Mouse (Mus musculus) ovary, postnatal 36 days (tissue): Measurements from ENCODE around the gene Fam69a.
"Not testable (repeated sequence)": the region's sequence is repeated elsewhere in the genome, so short reads cannot be mapped to it uniquely, and the experiment has no call there.

ENCODE experiments used
- DNase-seq: peaks from one replicate; pipeline ENCODE4 v3.0.0; 2022; ENCODE audit warnings: low spot score, mixed read lengths

Fam69a gene

DNA sequence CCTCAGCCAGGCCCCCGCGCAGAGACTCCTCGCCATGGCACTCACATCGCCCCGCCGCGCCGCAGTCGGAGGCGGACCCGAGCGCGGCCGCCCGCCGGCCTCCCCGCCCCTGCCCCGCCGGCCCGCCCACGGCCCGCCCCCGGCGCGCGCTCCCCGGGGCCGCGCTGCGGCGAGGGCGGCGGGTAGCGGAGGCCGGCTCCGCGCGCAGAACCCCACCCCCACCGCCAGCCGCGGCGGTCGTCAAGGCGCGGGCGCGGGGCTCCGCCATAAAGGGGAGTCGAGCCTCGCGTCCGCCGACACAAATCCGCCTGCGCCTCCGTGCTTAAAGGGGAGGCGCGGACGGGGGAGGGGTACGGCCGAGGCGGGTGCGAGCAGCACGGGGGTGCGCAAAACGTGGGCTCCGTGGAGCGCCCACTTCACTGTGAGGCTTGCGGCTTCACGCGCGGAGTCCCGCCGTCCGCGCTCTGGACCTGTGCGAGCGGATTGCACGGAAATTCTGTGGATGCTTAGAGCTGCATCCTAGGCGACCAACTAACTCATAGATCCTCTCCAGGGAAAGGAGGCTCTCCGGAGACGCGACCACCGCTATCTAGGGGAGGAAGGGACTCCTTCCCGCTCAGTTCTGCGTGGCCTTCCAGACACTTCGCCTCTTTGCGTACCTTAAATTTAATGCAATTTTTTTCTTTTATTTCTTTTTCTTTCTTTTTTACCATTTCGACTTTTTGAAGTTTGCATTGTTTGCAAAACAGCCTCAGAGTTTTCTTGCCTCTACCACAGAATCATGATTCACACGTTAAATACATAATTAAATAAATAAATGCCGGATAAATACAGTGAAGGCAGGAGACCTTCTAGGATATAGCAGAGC, at the start of gene Fam69a:
Gene Fam69a (minus strand): TSS at position 119 of the 868 bp plus-strand sequence.
- peak; percentile 88 for DNase-seq

DNA sequence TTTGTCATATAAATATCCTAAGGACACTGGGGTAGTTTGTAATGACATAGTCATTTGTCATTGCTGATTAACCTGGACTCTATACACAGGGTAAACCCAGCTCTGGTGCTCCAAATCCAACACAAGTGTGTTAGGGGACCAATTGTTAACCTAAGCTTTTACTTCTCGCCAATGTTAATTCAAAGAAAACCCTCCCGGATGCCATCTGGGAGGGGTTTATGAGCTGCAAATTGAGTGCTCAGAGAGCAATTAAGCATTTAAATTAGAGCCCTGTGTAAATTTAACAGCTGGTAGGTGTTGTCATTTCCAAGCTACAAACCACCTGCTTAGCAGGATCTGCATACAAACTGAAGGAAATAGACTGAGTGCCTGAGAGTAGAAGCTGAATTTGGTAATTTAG, 48.6 kb upstream of the Fam69a start:
- no peak for DNase-seq

DNA sequence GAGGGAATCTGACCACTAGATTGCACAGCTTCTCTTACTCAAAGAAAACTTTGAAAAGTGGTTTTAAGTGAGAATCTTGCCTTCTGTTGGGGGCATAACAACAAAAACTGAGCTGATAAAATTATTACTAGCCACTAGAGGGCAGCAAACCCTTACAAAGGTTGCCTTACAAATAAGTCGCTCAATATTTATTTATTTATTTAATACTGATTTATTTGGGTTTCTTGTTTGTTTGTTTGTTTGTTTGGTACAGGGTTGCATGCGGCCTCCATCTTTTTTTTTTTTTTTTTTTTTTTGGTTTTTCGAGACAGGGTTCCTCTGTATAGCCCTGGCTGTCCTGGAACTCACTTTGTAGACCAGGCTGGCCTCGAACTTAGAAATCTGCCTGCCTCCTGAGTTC, 47.3 kb upstream of the Fam69a start:
- no peak for DNase-seq

DNA sequence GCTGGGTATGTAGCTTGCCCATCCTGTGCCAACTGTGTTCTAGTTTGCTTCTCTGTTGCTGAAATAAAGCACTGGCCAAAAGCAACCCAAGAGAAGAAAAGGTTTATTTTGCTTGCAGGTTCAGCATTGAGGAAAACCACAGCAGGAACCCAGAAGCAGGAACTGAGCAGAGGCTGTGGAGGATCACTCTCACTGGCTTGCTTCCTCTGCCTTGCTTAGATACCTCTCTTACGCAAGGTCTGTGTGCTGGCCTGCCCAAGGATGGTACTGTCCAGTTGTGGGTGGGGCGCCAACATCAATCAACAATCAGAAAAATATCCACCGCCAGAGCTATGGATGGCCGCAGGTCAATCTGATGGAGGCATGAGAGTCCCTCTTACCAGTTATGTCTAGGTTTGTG, 44.4 kb upstream of the Fam69a start:
- DNase-seq = no peak

DNA sequence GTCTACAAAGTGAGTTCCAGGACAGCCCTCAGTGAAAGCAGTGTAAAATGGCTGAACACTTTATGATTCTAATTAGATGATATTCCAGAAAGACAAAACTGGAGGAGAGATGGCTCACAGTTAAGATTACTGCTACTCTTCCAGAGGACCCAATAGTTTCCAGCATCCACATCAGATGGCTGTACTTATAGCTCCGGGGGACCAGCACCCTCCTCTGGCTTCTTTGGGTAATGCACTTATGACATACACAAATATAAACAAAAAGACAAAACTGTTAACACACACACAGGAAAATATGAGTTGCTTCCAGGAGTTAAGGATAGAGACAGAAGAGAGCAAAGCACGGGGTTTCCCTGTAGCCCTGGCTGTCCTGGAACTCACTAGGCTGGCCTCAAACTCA, 43.1 kb upstream of the Fam69a start:
- DNase-seq = no peak

DNA sequence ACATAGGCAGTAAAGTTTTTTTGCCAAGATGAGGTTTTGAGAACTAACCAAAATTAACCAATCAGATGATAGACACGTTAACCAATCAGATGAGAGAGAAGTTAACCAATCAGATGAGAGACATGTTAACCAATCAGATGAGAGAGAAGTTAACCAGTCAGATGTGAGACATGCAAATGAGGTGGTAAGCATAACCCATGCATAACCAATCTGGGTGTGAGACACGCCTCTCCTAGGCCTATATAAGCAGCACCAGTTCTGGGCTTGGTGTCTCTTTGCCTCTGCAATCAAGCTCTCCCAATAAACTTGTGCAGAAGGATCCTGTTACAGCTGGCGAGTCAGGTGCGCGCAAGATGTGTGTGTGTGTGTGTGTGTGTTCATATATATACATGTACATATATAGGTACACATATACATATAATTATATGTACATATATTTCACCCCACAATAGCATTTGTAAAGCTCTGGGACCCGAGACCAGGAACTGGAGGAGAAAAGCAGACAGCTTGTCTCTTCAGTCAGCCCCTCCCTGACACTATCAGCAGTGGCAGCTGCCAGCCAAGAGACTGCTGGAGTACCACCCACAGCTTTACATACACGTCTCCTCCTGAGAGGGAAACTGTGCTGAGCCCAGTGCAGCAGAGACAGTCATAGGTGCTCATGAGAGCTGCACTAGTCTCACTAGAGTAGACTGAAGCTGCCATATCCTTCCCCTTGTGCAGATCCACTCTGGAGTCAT, 42.1 kb upstream of the Fam69a start:
- DNase-seq = not testable (repeated sequence)

DNA sequence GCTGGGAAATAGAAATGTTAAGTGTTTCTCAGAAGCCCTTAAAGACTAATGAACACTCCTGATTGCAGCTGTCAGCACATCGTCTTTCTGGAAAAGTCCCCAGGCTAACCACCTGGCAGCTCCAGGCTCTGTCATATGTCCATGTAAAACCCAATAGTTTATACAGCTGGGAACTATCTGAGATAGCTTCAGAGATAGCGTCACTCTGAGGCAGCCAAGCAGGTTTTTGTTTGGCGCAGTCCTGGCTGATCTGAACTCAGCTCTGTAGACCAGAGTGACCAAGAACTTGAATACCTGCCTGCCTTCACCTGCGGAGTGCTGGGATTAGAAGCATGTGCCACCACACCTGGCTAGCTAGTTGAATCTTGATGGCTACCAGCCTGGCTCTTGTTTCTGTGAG, 41.3 kb upstream of the Fam69a start:
- DNase-seq = no peak

DNA sequence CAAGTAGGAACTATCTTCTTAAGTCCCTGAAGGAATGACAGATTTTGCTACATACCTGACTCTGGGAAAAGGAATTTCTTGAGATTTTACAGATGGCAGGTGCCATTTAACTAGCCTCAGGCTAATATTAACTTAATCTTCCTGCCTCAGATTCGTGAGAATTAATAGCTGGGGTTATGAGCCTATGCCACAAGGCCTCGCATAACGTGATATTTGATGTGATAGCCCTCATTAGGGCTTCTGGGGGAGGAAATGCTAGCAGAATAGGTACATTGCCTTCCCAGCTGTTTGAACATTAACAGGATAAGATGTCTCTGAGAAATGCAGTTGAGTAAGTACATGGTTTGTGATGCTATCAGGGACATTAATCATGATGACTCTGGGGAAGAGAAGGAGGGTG, 34.5 kb upstream of the Fam69a start:
- no peak for DNase-seq

DNA sequence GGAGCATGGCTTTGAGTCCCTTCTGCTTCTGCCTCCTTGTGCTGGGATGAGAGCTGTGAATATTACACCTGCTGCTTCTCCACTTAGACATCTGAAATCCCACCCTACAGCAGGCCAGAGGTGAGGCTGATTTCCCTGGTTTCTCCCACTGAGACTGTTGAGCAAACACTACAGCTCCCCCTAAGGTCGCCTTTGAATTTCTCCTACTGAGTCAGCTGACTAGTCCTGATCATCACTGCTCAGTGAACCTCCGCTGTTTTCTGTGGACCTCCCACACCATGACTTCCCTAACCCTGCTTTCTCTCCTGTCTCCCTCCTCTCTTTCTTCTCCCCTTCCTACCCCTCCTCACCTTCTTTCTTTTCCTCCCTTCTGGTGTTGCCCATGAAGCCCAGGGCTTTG, 32.5 kb upstream of the Fam69a start:
- DNase-seq = no peak

DNA sequence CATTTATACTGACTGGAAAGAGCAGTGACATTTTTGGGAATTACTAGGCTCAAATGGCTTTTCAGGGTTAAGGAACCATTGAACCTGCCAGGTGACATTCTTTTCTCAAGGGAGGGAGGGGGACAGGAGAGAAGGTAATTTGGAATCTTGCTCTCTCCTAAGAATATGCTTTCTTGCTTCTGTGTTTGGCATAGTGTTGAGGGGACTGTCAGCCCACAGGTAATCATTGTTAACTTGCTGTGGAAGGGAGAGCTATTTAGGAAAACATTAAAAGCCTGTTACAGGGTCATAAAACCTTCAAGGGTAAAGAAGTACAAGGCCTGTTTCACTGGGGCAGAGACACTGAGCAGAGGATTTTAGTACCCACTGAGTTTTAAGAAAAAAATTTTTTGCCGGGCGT, 30.3 kb upstream of the Fam69a start:
- no peak for DNase-seq

DNA sequence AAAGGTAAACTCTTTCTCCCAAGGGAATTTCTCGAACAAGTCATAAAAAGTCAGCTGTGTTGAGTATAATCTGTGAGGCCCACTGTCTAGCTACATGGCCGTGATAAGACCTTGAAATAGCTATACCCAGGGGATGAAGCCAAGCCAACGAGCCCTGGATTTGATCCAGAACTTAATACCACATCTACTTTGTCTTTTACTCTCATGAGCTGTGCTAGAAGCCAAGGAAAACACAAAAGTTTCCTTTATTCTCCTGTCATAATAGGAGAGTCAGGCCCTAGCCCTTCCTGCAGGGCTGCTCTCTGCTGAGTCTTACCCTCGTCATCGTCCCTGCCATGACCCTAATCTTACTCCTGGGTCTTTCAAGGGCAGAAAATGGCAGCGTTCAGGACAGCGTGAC, 28.5 kb upstream of the Fam69a start:
- DNase-seq = no peak

DNA sequence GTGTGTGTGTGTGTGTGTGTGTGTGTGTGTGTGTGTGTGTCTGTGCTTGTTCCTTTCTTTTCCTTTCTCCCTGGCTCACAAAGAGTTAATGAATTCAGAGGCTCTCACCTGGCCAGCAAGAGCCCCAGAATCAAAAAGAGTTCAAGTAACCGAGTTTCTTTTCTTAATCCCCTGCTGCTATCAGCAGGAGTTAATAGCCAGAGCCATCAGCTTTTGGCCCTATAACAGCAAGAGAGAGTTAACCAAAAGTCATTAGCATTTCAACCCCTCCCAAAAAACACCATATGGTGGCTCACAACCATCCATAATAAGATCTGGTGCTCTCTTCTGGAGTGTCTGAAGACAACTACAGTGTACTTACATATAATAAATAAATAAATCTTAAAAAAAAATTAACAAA, 27.3 kb upstream of the Fam69a start:
- DNase-seq = no peak

DNA sequence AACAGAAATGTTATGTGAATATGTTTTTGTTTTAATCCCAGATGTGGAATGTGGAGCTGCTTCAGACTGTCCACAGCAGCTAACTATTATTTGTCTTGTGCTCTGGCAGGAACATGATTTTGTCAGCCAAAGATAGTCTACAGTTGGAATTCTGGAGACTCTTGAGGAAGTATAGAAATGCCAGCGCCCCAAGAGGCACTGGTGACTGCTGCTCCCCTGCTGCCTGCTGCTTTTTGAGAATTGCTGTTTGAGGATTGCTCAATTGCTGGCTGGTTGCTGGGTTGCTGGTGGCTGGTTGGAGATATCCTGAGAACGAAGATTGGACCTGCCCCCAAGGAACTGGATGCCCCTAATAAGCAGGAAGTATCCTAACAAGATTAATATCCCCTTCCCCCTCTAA, 22.8 kb upstream of the Fam69a start:
- DNase-seq = no peak

DNA sequence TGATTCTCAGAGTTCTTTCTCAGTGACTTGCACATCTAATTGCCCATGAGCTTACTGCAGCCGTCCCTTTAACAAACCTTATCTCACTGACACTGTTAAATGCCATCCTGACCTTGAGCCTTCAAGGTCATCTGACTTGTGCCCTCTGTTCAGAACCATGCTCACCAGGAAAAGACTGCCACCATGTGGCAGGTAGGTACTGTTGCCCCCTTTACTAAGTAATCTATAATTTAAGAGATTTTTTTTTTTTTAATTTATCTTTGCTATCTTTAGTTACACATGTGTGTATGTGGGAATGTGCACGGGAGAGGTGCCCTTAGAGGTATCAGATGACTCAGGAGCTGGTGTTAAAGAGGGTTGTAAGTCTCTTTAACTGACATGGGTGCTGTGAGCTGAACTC, 18.2 kb upstream of the Fam69a start:
- no peak for DNase-seq

DNA sequence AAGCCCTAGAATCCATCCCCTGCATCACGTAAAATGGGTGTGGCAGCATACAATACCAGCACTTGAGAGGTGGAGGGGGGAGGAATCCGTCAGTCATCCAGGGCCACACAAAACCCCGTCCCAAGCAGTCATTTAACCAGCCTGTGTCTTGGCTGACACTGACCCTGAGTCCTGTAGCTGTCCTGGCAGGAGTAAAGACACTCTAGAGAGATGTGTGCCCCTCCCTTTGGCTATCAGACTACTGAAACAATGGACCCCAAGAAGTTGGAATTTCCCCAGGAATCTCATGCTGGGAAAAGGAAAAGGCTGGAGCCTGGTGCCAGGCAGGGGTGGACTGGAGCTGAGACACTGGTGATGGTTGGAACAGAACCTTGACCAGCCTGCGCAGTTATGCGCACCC, 15.8 kb upstream of the Fam69a start:
- DNase-seq = no peak

DNA sequence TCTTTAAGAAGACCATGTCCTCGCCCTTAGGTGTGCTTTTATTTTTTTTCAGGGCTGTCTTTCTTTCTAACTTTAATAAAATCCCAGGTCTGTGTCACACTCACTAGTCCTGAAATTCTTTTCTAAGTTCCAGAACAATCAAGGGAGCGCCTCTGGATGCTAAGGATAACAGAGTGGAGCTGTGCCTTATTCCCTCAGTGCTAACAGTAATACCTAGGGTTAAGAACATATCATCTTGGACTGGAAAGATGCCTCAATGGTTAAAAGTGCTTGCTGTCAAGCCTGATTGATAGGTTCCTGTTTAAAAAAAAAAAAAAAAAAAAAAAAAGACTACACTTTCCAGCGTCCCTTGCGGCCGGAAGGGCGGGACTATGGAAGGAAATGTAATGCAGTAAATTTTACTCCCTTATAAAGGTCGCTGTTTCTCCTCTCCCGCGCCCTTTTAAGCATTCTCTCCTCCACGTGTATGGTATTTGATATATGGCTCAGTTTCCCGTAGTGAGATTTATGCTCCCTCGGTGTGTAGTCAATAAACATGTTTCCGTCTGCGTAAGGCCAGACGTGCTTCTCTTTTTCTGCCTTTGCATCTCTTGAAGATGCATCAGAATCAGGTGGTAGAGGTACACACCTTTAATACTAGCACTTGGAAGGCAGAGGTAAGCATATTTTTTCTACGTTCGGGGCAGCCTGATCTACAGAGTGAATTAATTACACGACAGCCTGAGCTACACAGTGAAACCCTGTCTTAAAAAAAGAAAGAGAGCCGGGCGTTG, 14.1 kb upstream of the Fam69a start:
- DNase-seq = peak; percentile 25

DNA sequence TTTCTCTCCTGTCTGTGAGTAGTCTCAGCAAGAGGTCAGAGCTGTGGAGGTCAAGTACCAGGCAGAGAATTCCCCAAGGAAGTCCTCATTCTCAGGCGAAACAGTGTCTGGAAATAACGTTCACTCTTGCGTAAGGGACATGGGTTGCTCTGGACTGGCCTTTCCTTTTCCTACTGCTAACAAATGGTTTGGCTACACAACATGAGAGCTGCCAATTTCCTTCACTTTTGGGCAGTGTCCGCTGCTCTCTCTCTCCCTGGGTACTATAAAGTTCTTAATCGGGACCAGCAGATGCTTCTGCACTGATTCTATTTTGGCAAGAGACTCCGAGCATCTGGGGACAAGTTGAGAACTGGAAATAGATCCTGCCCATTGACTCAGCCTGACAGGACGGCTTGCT, 10.8 kb upstream of the Fam69a start:
- DNase-seq = no peak

DNA sequence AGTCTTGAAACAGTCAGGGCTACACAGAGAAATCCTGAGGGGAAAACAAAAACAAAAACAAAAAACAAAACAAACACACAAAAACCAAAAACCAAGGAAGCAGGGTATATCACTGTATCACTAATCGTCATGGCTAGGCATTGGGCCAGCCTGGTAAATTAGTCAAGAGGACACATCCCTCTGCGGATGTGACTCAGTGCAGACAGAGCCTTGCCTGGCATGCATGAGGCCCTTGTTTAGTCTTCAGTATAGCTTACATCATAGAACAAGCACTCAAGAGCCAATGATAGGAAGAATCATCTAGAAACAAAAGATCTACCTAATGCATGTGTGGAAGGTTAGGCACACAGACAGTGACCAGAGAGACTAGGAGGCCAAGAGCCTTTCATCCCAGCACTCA, 9.1 kb upstream of the Fam69a start:
- no peak for DNase-seq

DNA sequence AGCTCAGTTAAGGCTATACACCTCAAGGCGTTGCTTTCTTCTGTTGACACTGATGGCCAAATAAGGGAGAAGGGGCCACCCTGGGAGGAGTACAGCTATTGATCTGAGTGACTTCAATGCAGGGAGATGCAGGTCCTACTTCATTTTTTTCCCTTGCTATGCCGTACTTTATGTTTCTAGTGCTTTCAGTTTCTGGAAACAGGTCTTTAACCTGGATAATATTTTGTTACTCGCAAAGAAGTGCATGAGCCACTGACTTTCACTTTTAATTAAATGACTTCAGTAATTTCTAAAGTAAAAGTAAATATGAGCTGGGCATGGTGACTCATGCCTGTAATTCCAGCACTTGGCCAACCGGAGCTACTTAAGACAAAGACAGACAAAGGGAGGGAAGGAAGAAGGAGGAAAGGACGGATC, 958 bp upstream of the Fam69a start:
- no peak for DNase-seq

DNA sequence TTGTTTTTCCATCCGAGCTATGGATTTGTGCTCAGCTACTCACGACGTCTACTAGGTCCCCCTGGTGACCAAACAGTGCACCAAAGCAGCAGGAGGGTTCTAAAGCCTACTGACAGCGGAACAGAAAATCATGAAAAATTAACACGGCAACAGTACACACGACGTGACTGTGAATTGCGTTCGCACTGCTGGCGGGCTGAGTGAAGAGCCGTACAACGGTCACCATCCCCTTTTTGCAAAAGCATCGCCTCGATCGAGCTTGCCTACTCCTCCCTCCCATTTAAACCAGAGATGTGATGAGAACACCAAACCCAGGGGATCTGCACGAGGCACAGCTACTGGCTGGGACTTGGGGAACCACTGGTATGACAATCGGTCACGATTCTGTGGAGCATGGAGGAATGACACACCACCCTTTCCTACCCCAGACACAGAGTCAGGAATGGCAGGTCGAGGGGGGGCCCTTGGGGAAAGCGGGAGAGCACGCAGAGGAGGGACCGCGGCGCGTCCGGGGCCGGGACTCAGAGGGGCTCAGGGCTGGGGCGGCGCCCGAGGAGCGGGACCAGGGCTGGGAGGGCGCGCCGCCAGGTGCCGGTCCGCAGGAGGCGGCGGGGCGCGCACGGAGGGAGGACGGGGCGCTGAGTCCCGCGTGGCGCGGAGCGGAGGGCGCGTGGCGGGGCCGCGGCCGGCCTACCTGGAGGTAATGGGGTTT, 474 bp downstream of the Fam69a start:
- peak; percentile 44 for DNase-seq

DNA sequence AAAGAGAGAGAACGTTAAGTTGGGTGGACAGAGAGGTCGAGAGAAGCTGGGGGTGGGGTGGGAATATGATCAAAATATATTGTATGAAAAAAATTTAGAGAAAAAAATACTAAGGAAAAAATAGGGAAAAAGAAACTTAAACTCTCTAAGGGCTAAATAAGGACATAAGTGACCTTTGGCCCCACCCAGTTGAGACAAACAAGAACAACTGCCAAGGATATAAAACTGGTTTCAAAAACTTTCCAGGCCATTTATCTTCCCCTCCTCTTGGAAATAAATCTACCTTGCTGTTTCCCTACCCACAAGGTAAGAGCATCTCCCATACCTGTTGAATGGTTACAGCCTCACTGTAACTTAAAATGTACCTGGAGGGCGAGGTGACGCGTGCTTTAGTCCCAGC, 2.9 kb downstream of the Fam69a start:
- DNase-seq = no peak

DNA sequence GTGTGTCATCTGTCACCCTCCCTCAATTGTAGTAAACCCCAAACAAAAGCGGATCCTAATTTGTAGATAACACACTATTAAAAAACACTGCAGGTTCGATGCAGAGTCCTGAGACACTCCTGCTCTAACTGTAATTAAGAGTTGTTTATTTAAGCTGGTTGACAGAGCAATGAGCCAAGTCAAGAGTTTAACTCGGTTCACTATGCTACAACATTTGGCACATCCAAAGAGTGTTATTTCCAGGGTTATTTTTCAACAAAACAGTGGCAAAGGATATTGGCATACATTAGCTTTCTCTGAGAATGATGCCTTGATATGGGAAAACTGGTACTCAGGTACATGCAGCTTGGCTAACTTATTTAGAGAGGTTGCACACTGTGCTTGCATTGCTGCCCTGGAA, 4.9 kb downstream of the Fam69a start:
- no peak for DNase-seq
